Mouse (Mus musculus): ENCODE measurements around the gene Trappc6a. TPM values are rescaled to one million over a fixed set of nuclear protein-coding genes. Genes with fewer than 3 reads are reported as not detected.
A peak's percentile ranks its signal among the peaks of the same experiment; 100 is the strongest.

Gene Trappc6a
- 61.7 and 63.5 TPM in 2 replicates for polyA plus RNA-seq (2016; fragmentation: Nextera tagmentation; extraction: Ambion mirVana)

GRCm38 (mm10) chr7:19508150-19508923 is at the start of gene Trappc6a, which contains the start of gene Bloc1s3:
Gene Trappc6a (plus strand): TSS chr7:19508395.
Gene Bloc1s3 (minus strand): TSS chr7:19508367.
- Histone ChIP-seq H3K4me2 (replicated peaks) (peak within 1 kb of the TSS; percentile 79), H3K9ac (peak within 1 kb of the TSS; percentile 79), H3K27ac (peak within 1 kb of the TSS; percentile 57; the same call in 1 of the 2 replicates), H3K9me3 (no peaks in the 10 kb centered on the region), H3K4me1 (peaks cover 14% of the 10 kb centered on the region), H3K27me3 (no peaks in the 10 kb centered on the region), H3K36me3 (no peaks in the 10 kb centered on the region), H3K4me3 (peak within 1 kb of the TSS; percentile 82)
- WGBS = under 1% methylated on average over 56 of the region's 56 CpGs
- peak; percentile 81 for ATAC-seq (ENCODE audit: insufficient number of reproducible peaks, insufficient read depth, low FRiP score, low TSS enrichment)

GRCm38 (mm10) chr7:19458591-19459111 is 49.5 kb upstream of the Trappc6a start, which contains the start of gene Mark4:
Gene Mark4 (minus strand): TSS chr7:19458821.
- 0% methylated on average over 21 of the region's 42 CpGs for whole genome bisulfite sequencing
- H3K4me1 ChIP-seq = peaks cover 27% of the 10 kb centered on the region
- H3K4me3 ChIP-seq = peak within 1 kb of the TSS; percentile 97
- peak within 1 kb of the TSS; percentile 99 for H3K4me2 ChIP-seq (replicated peaks)
- ATAC-seq (ENCODE audit: insufficient number of reproducible peaks, insufficient read depth, low FRiP score, low TSS enrichment) = peak; percentile 74
- H3K27ac ChIP-seq = peak within 1 kb of the TSS; percentile 87
- peaks cover 18% of the 10 kb centered on the region for H3K36me3 ChIP-seq
- H3K27me3 ChIP-seq = no peaks in the 10 kb centered on the region
- H3K9me3 ChIP-seq = no peaks in the 10 kb centered on the region
- H3K9ac ChIP-seq = peak within 1 kb of the TSS; percentile 92

- H3K4me3 ChIP-seq = peak overlapping the region; percentile 97
- peak overlapping the region; percentile 87 for H3K27ac ChIP-seq
- no peaks in the 10 kb centered on the region for H3K27me3 ChIP-seq
- H3K9ac ChIP-seq = peak overlapping the region; percentile 92
- H3K4me1 ChIP-seq = peaks cover 33% of the 10 kb centered on the region
- 17% methylated on average over 6 of the region's 6 CpGs for WGBS
- H3K9me3 ChIP-seq = no peaks in the 10 kb centered on the region
- peak overlapping the region; percentile 99 for H3K4me2 ChIP-seq (replicated peaks)
- ATAC-seq (ENCODE audit: insufficient number of reproducible peaks, insufficient read depth, low FRiP score, low TSS enrichment) = no peak
- peaks cover 15% of the 10 kb centered on the region for H3K36me3 ChIP-seq
These were observed 48.9 kb upstream of the Trappc6a start for GRCm38 (mm10) chr7:19459144-19459870.

GRCm38 (mm10) chr7:19460500-19460899 is 47.7 kb upstream of the Trappc6a start:
- WGBS = 71% methylated on average over 1 of the region's 1 CpGs
- Histone ChIP-seq H3K36me3 (peaks cover 12% of the 10 kb centered on the region), H3K4me2 (replicated peaks) (no peak overlapping the region), H3K27ac (no peak overlapping the region), H3K4me3 (no peak overlapping the region), H3K27me3 (no peaks in the 10 kb centered on the region), H3K4me1 (peaks cover 45% of the 10 kb centered on the region), H3K9ac (no peak overlapping the region), H3K9me3 (no peaks in the 10 kb centered on the region)
- no peak for ATAC-seq (ENCODE audit: insufficient number of reproducible peaks, insufficient read depth, low FRiP score, low TSS enrichment)

- H3K27me3 ChIP-seq = 0 out of 2 replicates have a peak, but pooled peaks cover 4% of the 10 kb centered on the region
- WGBS = 10% methylated on average over 6 of the region's 6 CpGs
- ATAC-seq (ENCODE audit: insufficient number of reproducible peaks, insufficient read depth, low FRiP score, low TSS enrichment) = no peak
- no peak overlapping the region for H3K27ac ChIP-seq
- no peak overlapping the region for H3K4me3 ChIP-seq
- H3K9ac ChIP-seq = no peak overlapping the region
- 0 out of 2 replicates have a peak overlapping the region, but pooled peaks have one; percentile 6 for H3K4me2 ChIP-seq (replicated peaks)
- 0 out of 2 replicates have a peak, but pooled peaks cover 2% of the 10 kb centered on the region for H3K36me3 ChIP-seq
- H3K4me1 ChIP-seq = peaks cover 42% of the 10 kb centered on the region
- H3K9me3 ChIP-seq = no peaks in the 10 kb centered on the region
These were observed 46.7 kb upstream of the Trappc6a start for GRCm38 (mm10) chr7:19461488-19461887.

- H3K27me3 ChIP-seq = 0 out of 2 replicates have a peak, but pooled peaks cover 11% of the 10 kb centered on the region
- no peak overlapping the region for H3K4me2 ChIP-seq (replicated peaks)
- H3K4me3 ChIP-seq = no peak overlapping the region
- H3K36me3 ChIP-seq = no peaks in the 10 kb centered on the region
- no peak overlapping the region for H3K27ac ChIP-seq
- WGBS = 60% methylated on average over 4 of the region's 4 CpGs
- H3K9me3 ChIP-seq = no peaks in the 10 kb centered on the region
- ATAC-seq (ENCODE audit: insufficient number of reproducible peaks, insufficient read depth, low FRiP score, low TSS enrichment) = no peak
- H3K9ac ChIP-seq = no peak overlapping the region
- H3K4me1 ChIP-seq = peaks cover 34% of the 10 kb centered on the region
These were observed 45.8 kb upstream of the Trappc6a start for GRCm38 (mm10) chr7:19462443-19462842.

GRCm38 (mm10) chr7:19462884-19463381 is 45.3 kb upstream of the Trappc6a start, which contains the start of gene Exoc3l2:
Gene Exoc3l2 (plus strand): TSS chr7:19463331.
- Histone ChIP-seq H3K4me3 (no peak within 1 kb of the TSS), H3K9me3 (no peaks in the 10 kb centered on the region), H3K4me2 (replicated peaks) (no peak within 1 kb of the TSS), H3K9ac (no peak within 1 kb of the TSS; the same call in 1 of the 2 replicates), H3K4me1 (peaks cover 31% of the 10 kb centered on the region), H3K27ac (0 out of 2 replicates have a peak within 1 kb of the TSS, but pooled peaks have one; percentile 65), H3K36me3 (no peaks in the 10 kb centered on the region), H3K27me3 (peaks cover 15% of the 10 kb centered on the region; the same call in 1 of the 2 replicates)
- WGBS = 22% methylated on average over 6 of the region's 6 CpGs
- ATAC-seq (ENCODE audit: insufficient number of reproducible peaks, insufficient read depth, low FRiP score, low TSS enrichment) = no peak

- H3K27ac ChIP-seq = peak overlapping the region; percentile 76
- peaks cover 26% of the 10 kb centered on the region for H3K4me1 ChIP-seq
- H3K9me3 ChIP-seq = no peaks in the 10 kb centered on the region
- H3K36me3 ChIP-seq = no peaks in the 10 kb centered on the region
- peak overlapping the region; percentile 19; the same call in 1 of the 2 replicates for H3K4me3 ChIP-seq
- H3K4me2 ChIP-seq (replicated peaks) = peak overlapping the region; percentile 38
- H3K9ac ChIP-seq = peak overlapping the region; percentile 30; the same call in 1 of the 2 replicates
- WGBS = 5% methylated on average over 22 of the region's 22 CpGs
- ATAC-seq (ENCODE audit: insufficient number of reproducible peaks, insufficient read depth, low FRiP score, low TSS enrichment) = peak; percentile 64; the same call in 1 of the 2 replicates
- H3K27me3 ChIP-seq = peaks cover 29% of the 10 kb centered on the region
These were observed 43.6 kb upstream of the Trappc6a start for GRCm38 (mm10) chr7:19464367-19465307.

GRCm38 (mm10) chr7:19466602-19467145 is 41.5 kb upstream of the Trappc6a start:
- WGBS = 63% methylated on average over 5 of the region's 5 CpGs
- Histone ChIP-seq H3K9me3 (no peaks in the 10 kb centered on the region), H3K4me1 (peaks cover 25% of the 10 kb centered on the region), H3K4me2 (replicated peaks) (no peak overlapping the region), H3K9ac (no peak overlapping the region), H3K27me3 (peaks cover 48% of the 10 kb centered on the region), H3K27ac (no peak overlapping the region), H3K36me3 (no peaks in the 10 kb centered on the region), H3K4me3 (no peak overlapping the region)
- ATAC-seq (ENCODE audit: insufficient number of reproducible peaks, insufficient read depth, low FRiP score, low TSS enrichment) = no peak

- no peak overlapping the region for H3K9ac ChIP-seq
- no peak overlapping the region for H3K4me2 ChIP-seq (replicated peaks)
- H3K4me3 ChIP-seq = no peak overlapping the region
- no peak overlapping the region for H3K27ac ChIP-seq
- H3K27me3 ChIP-seq = peaks cover 58% of the 10 kb centered on the region
- no peaks in the 10 kb centered on the region for H3K9me3 ChIP-seq
- H3K4me1 ChIP-seq = peaks cover 25% of the 10 kb centered on the region
- H3K36me3 ChIP-seq = no peaks in the 10 kb centered on the region
- WGBS = 33% methylated on average over 6 of the region's 6 CpGs
- no peak for ATAC-seq (ENCODE audit: insufficient number of reproducible peaks, insufficient read depth, low FRiP score, low TSS enrichment)
These were observed 40.6 kb upstream of the Trappc6a start for GRCm38 (mm10) chr7:19467638-19468037.
